Mouse (Mus musculus) heart, postnatal 14 days (tissue): ENCODE data around the gene Atp5e. TPM values are rescaled to one million over a fixed set of nuclear protein-coding genes. Genes with fewer than 3 reads are reported as not detected.

Experiments used
- DNase-seq, 2 experiments: peaks; one replicate each; pipeline ENCODE4 v3.0.0; 2021 to 2022
- intact Hi-C: fragments of 180-260 bp; cut with DNase I; formaldehyde crosslinking; loops from one replicate; pipeline ENCODE4 v1.15.1; 2025
- total RNA-seq, 2 experiments: library from RNA; stranded (reverse); gene quantifications; 2 replicates each; pipeline ENCODE4 v1.2.3; 2021

Atp5e gene
- total RNA-seq, 2 experiments from 2014 or later = 1,334 to 1,389 TPM

DNA sequence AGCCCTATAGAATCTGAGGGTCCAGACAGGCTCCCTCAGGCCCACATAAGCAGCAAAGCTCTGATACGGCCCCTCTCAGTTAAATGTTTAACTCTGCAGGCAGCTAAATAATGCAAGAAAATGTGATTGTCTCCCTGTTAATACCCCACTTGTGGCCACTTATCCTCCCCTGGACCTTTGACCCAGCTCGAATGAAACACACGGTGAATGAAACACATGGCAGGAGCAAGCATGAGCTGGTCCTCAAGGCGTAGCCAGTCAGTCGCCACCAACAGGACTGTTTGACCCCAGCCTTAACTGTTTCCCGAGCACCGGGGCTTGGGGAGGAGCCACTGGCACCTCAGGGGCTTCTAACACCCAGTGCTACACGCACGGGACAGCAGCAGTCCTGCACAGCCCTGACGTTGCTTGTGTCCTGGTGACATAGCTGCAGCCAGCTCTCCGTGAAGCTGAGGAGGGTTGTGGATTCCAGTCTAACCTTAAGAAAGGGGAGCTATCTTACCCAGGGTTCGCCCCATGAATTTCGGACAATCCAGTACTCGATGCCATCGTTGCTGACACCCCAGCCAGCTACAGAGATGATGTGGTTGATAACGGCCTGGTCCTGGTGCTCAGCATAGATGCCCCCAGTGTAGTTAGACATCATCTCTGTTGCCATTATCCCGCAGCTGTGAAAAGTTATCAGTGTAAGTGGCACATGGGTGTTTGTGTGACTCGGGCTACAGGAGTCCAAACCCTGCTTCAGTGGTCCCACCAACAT lies 35.6 kb downstream of the Atp5e start:
- intact Hi-C loops = no loop called here
- no peak for DNase-seq

- DNase-seq = no peak
- intact Hi-C loops = no loop called here
These were observed 37.0 kb downstream of the Atp5e start for GRCm38 (mm10) chr2:174426856-174427255.

DNA sequence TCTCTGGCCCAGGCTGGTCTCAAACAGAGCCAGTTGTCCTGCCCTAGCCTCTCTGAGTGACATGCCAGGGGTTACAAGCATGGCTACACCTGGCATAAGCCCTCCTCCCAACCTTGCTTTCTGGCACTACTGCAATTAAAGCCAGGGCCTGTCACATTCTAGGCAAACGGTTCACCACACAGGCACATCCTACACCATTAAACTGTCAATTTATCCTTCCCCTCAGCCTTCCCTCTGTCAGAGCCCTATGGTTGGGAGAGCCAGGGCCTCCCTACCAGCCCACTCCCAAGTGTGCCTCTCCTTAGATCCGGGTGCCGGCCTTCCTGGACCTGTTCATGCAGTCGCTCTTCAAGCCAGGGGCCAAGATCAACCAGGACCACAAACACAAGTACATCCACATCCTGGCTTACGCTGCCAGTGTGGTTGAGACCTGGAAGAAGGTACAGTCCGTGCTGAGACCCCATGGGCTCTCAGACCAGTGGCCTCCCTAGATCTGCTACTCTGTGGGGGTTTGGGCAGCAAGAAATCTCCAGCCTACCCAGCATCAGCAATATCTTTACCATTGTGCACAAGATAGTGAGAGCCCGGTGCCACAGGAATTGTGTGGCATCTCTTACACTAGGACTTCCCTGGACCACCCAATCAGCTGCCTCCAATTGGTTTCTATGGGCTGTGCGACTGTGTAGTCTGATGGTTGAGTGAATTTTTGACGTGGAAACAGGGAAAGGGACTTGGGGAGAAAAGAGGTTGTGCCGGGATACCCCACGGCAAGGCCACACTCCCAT lies 39.4 kb downstream of the Atp5e start:
- no peak for DNase-seq
- intact Hi-C loops = no loop called here

GRCm38 (mm10) chr2:174421107-174421506 lies 42.8 kb downstream of the Atp5e start:
- DNase-seq = no peak
- intact Hi-C loops = no loop called here

DNA sequence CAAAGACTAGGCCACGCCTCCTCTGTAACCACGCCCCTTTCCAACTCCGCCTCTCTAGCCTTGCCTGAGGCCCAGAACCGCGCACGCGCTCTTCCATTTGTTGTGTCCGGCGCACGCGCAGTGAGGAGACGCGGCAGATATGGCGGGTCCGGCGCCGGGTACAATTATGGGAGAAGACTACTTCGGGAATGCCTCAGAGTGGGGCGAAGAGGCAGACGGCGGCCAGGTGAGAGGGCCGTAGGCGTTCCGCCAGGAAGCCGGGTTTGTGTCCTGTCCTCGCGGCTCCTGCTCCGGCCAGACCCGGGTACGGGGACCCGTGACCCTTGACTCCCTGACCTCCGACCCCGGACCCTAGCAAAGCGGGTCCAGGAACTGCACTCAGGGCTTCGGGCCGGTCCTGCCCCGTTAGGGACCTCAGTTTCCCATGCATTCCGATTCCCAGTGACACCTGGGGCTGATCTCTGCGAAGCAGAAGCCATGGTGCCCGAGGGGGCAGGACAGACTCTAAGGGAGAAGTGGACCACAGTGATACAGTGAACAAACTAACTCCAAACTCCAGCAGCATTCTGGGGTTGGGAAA lies 48.1 kb downstream of the Atp5e start, which contains the start of gene Nelfcd:
Nelfcd (plus strand) TSS at position 74 of the 580 bp plus-strand sequence.
- intact Hi-C loops = loop anchor here (5.0 kb wide), 2 partner anchors 84 to 104 kb away; no protein-coding TSS in a partner anchor
- DNase-seq = peak; percentile 96 to 97

GRCm38 (mm10) chr2:174415001-174415730 lies 48.7 kb downstream of the Atp5e start:
- DNase-seq = no peak
- intact Hi-C loops = loop anchor here (5.0 kb wide), 2 partner anchors 83 to 103 kb away; no protein-coding TSS in a partner anchor

GRCm38 (mm10) chr2:174413127-174413526 lies 50.8 kb downstream of the Atp5e start:
- intact Hi-C loops = no loop called here
- DNase-seq = no peak

Other genes with a start within 250 kb of the Atp5e start
- 1,000 to 10,000 TPM; 1,353 to 1,383 TPM for gene Gnas, start 179.8 kb downstream of the Atp5e start, total RNA-seq
- gene Gm20721, start 117.4 kb downstream of the Atp5e start, total RNA-seq = 1 to 10 TPM; 1.7 to 1.8 TPM
- gene Nelfcd, start 48.3 kb downstream of the Atp5e start, total RNA-seq = 10 to 100 TPM; 37.7 to 38.8 TPM
- gene Ctsz, start 25.1 kb downstream of the Atp5e start, total RNA-seq = 10 to 100 TPM; 36.6 to 42.1 TPM
- gene Tubb1, start 13.4 kb downstream of the Atp5e start, total RNA-seq = 1 to 10 TPM; 2.0 TPM
- gene Prelid3b, start 9.0 kb upstream of the Atp5e start, total RNA-seq = 10 to 100 TPM; 59.8 to 72.3 TPM
- under 1 TPM; 0.07 to 0.12 TPM for gene Zfp831, start 179.4 kb upstream of the Atp5e start, total RNA-seq